Mouse (Mus musculus) ES-Bruce4 (cell line): ENCODE measurements at regions not wholly inside any gene's neighbourhood (a gene's known extent, or its start where the extent isn't known, plus 50 kb on each side); places are given as distances from the start of the nearest gene placed in this dataset.

ENCODE experiments used
- H3K27ac ChIP-seq: 2 replicates; pipeline ENCODE4 v1.5.1; 2012; ENCODE audit warnings: low read length, inconsistent platforms; ENCODE audit not compliant: insufficient read depth
- H3K27me3 ChIP-seq: 2 replicates; pipeline ENCODE4 v1.6.1; 2012; ENCODE audit warnings: mild to moderate bottlenecking, low read length, inconsistent platforms; ENCODE audit not compliant: control insufficient read depth, poor library complexity, insufficient read depth, severe bottlenecking
- H3K36me3 ChIP-seq: 2 replicates; pipeline ENCODE4 v1.6.1; 2012; ENCODE audit warnings: inconsistent platforms, mild to moderate bottlenecking, low read length, moderate library complexity; ENCODE audit not compliant: control insufficient read depth, poor library complexity, insufficient read depth, severe bottlenecking
- H3K4me1 ChIP-seq: one replicate; pipeline ENCODE4 v1.8.1; 2011; ENCODE audit warnings: low read length; ENCODE audit not compliant: control insufficient read depth, insufficient read depth
- H3K4me3 ChIP-seq: 2 replicates; pipeline ENCODE4 v1.5.1; 2011; ENCODE audit warnings: low read depth, mild to moderate bottlenecking, low read length
- H3K9ac ChIP-seq: 2 replicates; pipeline ENCODE4 v1.6.1; 2012; ENCODE audit warnings: low read depth, mild to moderate bottlenecking, inconsistent platforms; ENCODE audit not compliant: poor library complexity, severe bottlenecking
- H3K9me3 ChIP-seq: replicated peaks from 2 replicates; pipeline ENCODE4 v1.6.1; 2012; ENCODE audit warnings: mild to moderate bottlenecking, low read length, inconsistent platforms; ENCODE audit not compliant: control insufficient read depth, poor library complexity, insufficient read depth, severe bottlenecking
- CTCF ChIP-seq: IDR thresholded peaks from one replicate; pipeline ENCODE4 v1.8.1; 2011; ENCODE audit warnings: low read depth, low read length
- EP300 ChIP-seq: IDR thresholded peaks from 2 replicates; pipeline ENCODE4 v1.6.1; 2011; ENCODE audit warnings: low read depth, low read length; ENCODE audit not compliant: insufficient read depth
- POLR2A ChIP-seq: IDR thresholded peaks from one replicate; pipeline ENCODE4 v1.8.1; 2011; ENCODE audit warnings: low read length; ENCODE audit not compliant: insufficient read depth

DNA sequence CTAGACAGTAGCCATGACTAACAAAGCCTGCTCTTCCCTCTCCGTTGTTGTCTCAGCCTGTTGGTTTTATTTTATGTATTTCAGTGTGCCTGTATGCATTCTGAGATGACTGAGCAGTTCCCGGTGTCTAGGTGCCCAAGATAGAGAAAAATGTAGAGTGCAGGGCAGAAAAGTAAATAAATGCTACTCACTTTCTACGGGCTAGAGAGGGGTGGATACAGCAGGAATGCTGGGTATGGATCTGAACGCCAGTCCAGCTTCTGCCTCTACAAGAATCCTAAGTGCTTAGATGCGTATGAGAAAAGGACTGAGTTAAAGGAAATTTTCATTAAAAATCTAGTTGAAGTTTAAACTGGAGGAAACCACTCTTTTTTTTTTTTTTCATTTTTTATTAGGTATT lies 149.4 kb upstream of the Tbx20 start:
- H3K36me3 ChIP-seq: no peaks in the 10 kb centered on the region
- TF ChIP-seq EP300: no peak
- no peak for TF ChIP-seq POLR2A
- TF ChIP-seq CTCF: no peak

DNA sequence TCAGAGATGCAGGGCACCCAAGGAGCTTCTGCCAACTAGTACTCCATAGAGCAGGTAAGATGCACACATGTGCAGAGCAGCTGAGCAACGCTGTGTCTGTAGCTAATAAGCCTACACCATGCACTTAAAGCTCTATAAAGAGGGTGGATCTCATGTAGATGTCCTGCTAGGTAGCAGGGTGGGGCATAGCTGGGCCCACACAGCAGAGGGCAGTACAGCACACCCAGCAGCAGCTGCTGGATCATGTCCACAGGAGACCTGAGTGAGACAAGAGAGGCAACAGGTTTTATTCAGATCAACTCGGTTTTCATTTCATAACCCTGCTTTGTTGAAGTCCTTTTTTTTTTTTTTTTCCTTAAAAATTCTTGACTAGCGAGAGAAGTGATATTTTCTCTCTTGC lies 151.5 kb upstream of the Gm10181 start:
- Histone ChIP-seq H3K4me3 (no peak overlapping the region), H3K9me3 (no peaks in the 10 kb centered on the region), H3K4me1 (no peaks in the 10 kb centered on the region), H3K27ac (no peak overlapping the region), H3K9ac (no peak overlapping the region), H3K27me3 (no peaks in the 10 kb centered on the region), H3K36me3 (no peaks in the 10 kb centered on the region)
- no peak for TF ChIP-seq POLR2A
- TF ChIP-seq EP300: no peak
- TF ChIP-seq CTCF: peak; percentile 69

More for the DNA sequence above, 149.4 kb upstream of the Tbx20 start:
- Histone ChIP-seq H3K4me3 (no peak overlapping the region), H3K9ac (no peak overlapping the region), H3K27me3 (no peaks in the 10 kb centered on the region), H3K4me1 (no peaks in the 10 kb centered on the region), H3K27ac (no peak overlapping the region), H3K9me3 (no peaks in the 10 kb centered on the region)

DNA sequence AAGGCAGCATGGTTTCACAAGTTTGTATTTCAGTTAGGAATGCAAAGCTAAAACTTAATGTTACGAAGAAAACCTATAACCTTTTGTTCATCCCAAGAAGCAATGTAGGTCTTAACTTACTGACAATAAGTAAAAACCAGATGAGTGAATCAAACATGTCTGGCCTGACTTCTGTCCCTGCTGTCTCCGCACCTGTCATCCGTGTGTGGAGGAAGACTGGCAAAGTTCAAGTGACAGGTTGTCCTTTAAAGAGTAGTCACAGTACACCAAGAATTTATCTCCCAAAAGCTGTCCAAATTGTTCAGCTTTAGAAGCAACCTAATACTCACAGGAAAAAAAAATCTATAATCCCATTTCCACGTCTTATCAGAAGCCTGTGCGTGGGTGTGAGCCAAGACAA lies 146.3 kb upstream of the Gm10181 start:
- no peak for TF ChIP-seq POLR2A
- TF ChIP-seq CTCF: no peak
- no peak for TF ChIP-seq EP300
- H3K27me3 ChIP-seq: no peaks in the 10 kb centered on the region; the same call in 1 of the 2 replicates
- H3K36me3 ChIP-seq: no peaks in the 10 kb centered on the region
- H3K4me1 ChIP-seq: peaks cover 1% of the 10 kb centered on the region
- H3K4me3 ChIP-seq: no peak overlapping the region
- no peak overlapping the region for H3K9ac ChIP-seq
- H3K27ac ChIP-seq: no peak overlapping the region
- H3K9me3 ChIP-seq: no peaks in the 10 kb centered on the region

DNA sequence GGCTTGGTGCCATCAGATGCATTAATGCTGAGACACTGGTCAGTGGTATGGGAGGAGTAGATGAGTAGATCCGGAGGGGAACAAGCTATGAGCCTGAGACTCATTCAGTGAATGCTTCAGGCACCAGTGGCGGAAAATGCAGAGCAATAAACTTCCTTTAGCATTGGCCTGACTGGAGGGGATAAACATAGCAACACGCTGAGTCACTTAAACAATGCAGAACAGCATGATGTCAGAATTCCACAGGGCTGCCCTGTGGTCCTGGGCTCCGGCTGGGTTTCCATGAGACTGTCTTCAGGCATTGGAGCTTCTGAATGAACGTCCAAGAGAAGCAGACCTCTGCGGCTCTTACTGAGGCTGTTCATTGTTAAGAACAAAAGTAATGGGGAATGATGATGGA lies 145.4 kb upstream of the Gm10181 start:
- Histone ChIP-seq H3K27ac (no peak overlapping the region), H3K4me1 (peaks cover 1% of the 10 kb centered on the region), H3K36me3 (no peaks in the 10 kb centered on the region), H3K9me3 (no peaks in the 10 kb centered on the region), H3K27me3 (no peaks in the 10 kb centered on the region; the same call in 1 of the 2 replicates), H3K9ac (no peak overlapping the region), H3K4me3 (no peak overlapping the region)
- TF ChIP-seq POLR2A (no peak), CTCF (no peak), EP300 (no peak)

DNA sequence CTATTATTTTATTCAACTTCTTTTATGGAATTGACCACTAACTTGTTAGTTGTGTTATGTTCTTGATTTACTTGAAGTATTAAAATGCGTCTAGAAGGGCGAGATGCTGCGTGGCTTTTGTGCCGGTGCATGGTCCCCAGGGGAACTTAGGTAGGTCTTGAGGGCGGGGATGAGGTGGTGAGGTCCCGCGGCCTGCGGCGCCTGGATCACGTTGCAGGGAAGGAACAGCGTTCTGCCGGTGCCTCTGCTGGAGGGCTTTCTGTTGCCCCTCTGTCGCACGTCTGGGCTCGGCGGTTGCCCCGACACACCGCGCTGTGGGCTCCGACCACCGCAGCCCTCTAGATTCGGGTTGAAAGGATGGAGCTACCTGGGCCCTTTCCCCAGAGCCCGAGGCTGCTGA lies 136.7 kb upstream of the Gm10181 start:
- no peak for TF ChIP-seq POLR2A
- no peak for TF ChIP-seq EP300
- TF ChIP-seq CTCF: no peak
- Histone ChIP-seq H3K9me3 (no peaks in the 10 kb centered on the region), H3K27ac (no peak overlapping the region), H3K27me3 (no peaks in the 10 kb centered on the region; the same call in 1 of the 2 replicates), H3K36me3 (no peaks in the 10 kb centered on the region), H3K4me3 (peak overlapping the region; percentile 9), H3K9ac (no peak overlapping the region), H3K4me1 (no peaks in the 10 kb centered on the region)

DNA sequence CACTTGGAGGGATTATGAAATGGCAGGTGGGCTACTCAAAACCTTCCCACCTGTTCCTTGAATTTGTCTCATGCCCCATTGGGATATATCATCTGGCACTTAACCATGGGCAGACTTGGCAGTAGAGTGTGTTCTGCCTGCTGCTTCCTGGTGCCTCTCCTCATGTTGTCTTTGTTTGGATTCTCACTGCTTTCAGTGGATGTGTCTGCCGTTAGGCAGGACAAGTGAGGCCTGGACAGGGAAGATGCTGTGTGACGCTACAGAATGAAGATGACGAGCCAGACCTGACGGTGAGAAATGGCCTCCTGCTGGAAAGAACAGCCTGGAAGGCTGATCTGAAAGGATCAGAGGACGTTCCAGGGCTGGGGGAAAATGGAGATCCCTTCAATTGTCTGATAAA lies 133.6 kb upstream of the Gm10181 start:
- TF ChIP-seq CTCF: no peak
- Histone ChIP-seq H3K27ac (no peak overlapping the region), H3K9ac (no peak overlapping the region), H3K4me1 (no peaks in the 10 kb centered on the region), H3K9me3 (no peaks in the 10 kb centered on the region), H3K36me3 (no peaks in the 10 kb centered on the region), H3K27me3 (no peaks in the 10 kb centered on the region), H3K4me3 (no peak overlapping the region)
